Comparison of ENCODE assay signal across 8 mouse cellular contexts in the genomic region with DNA sequence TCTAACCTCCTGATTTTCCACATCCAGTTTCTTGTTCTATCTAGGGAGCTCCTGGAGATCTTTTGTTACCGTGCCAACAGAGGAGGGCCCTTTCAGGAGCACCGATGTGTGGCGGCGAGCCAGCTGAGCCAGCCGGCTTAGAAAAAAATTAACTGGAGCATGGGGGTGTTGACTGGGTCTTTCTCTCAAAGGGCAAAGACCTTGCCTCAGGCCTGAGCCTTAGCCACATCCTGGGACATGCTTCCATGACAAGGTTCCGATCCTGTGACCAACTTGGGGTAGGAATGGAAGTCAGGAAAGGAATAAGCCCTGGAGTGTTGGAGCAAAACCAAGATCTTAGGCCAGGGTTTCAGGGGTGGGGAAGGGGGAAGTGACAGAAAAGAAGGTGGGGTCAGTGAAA. TPM values are rescaled to one million over a fixed set of nuclear protein-coding genes. Genes with fewer than 3 reads are reported as not detected.
A peak's percentile ranks its signal among the peaks of the same experiment; 100 is the strongest.
DNase-seq lines count a peak whose midpoint lies in the region; ATAC-seq and TF ChIP-seq lines count a peak whose summit lies in the region.

No protein-coding gene starts in this region.

- no peaks in the 10 kb centered on the region for H3K9me3 ChIP-seq in embryonic facial prominence, embryonic 11.5 days (replicated peaks; ENCODE audit: control insufficient read depth, low read length)
- H3K9me3 ChIP-seq in intestine, postnatal 0 days (ENCODE audit: control insufficient read depth) = no peaks in the 10 kb centered on the region
- no peaks in the 10 kb centered on the region for H3K9me3 ChIP-seq in midbrain, embryonic 14.5 days (ENCODE audit: control insufficient read depth, low read length)

- no peak overlapping the region for H3K4me2 ChIP-seq in embryonic facial prominence, embryonic 11.5 days (ENCODE audit: low read depth, low read length)
- H3K4me2 ChIP-seq in intestine, postnatal 0 days (replicated peaks; ENCODE audit: low read depth) = 0 out of 2 replicates have a peak overlapping the region, but pooled peaks have one; percentile 9
- H3K4me2 ChIP-seq in midbrain, embryonic 14.5 days (ENCODE audit: low read length) = peak overlapping the region; percentile 66

- WGBS in embryonic facial prominence, embryonic 11.5 days = 11% methylated on average over 6 of the region's 6 CpGs
- 21% methylated on average over 6 of the region's 6 CpGs for WGBS in intestine, postnatal 0 days
- WGBS in midbrain, embryonic 14.5 days = 4% methylated on average over 6 of the region's 6 CpGs

- H3K4me1 ChIP-seq in embryonic facial prominence, embryonic 11.5 days (ENCODE audit: control insufficient read depth, insufficient read depth, low read length) = no peaks in the 10 kb centered on the region; the same call in 1 of the 2 replicates
- peaks cover 9% of the 10 kb centered on the region; the same call in 1 of the 2 replicates for H3K4me1 ChIP-seq in intestine, postnatal 0 days (replicated peaks; ENCODE audit: control insufficient read depth, insufficient read depth, low read length)
- peaks cover 56% of the 10 kb centered on the region for H3K4me1 ChIP-seq in midbrain, embryonic 14.5 days (ENCODE audit: control insufficient read depth, insufficient read depth, low read length)

- peak; percentile 24 for DNase-seq in layer of hippocampus, adult 9-11 months
- DNase-seq in layer of hippocampus, adult 11-12 months (ENCODE audit: low spot score) = no peak
- DNase-seq in embryonic facial prominence, embryonic 11.5 days (ENCODE audit: low spot score) = peak; percentile 39
- DNase-seq in midbrain, embryonic 14.5 days = peak; percentile 84
- DNase-seq in lung, adult 18-20 months = no peak
- no peak for DNase-seq in adrenal gland, adult (ENCODE audit: inconsistent age in 2 of 2, low spot score in 1 of 2)
- no peak for DNase-seq in T-cell, adult 2 months (ENCODE audit: low spot score)

- H3K27ac ChIP-seq in embryonic facial prominence, embryonic 11.5 days (replicated peaks; ENCODE audit: low read depth, low read length) = no peak overlapping the region
- H3K27ac ChIP-seq in intestine, postnatal 0 days (ENCODE audit: low read depth, low read length) = no peak overlapping the region
- H3K27ac ChIP-seq in midbrain, embryonic 14.5 days (replicated peaks; ENCODE audit: low read depth, low read length) = peak overlapping the region; percentile 65

- no peaks in the 10 kb centered on the region; the same call in 1 of the 2 replicates for H3K36me3 ChIP-seq in embryonic facial prominence, embryonic 11.5 days (replicated peaks; ENCODE audit: control insufficient read depth, insufficient read depth, low read depth, low read length)
- H3K36me3 ChIP-seq in intestine, postnatal 0 days (ENCODE audit: control insufficient read depth, insufficient read depth) = no peaks in the 10 kb centered on the region
- H3K36me3 ChIP-seq in midbrain, embryonic 14.5 days (ENCODE audit: control insufficient read depth, insufficient read depth, low read length) = no peaks in the 10 kb centered on the region

- no peaks in the 10 kb centered on the region for H3K27me3 ChIP-seq in embryonic facial prominence, embryonic 11.5 days (ENCODE audit: control insufficient read depth, insufficient read depth, low read length)
- no peaks in the 10 kb centered on the region for H3K27me3 ChIP-seq in intestine, postnatal 0 days (replicated peaks; ENCODE audit: control insufficient read depth, insufficient read depth, low read length)
- H3K27me3 ChIP-seq in midbrain, embryonic 14.5 days (ENCODE audit: control insufficient read depth, insufficient read depth, low read length) = no peaks in the 10 kb centered on the region

- no peak for ATAC-seq in embryonic facial prominence, embryonic 11.5 days (replicated peaks; ENCODE audit: insufficient number of reproducible peaks, low FRiP score, low TSS enrichment, low read depth)
- no peak for ATAC-seq in intestine, postnatal 0 days
- no peak for ATAC-seq in midbrain, embryonic 14.5 days (ENCODE audit: low FRiP score, low TSS enrichment)

- no peak overlapping the region for H3K9ac ChIP-seq in embryonic facial prominence, embryonic 11.5 days (replicated peaks; ENCODE audit: low read length)
- no peak overlapping the region for H3K9ac ChIP-seq in intestine, postnatal 0 days (ENCODE audit: low read depth, low read length)
- H3K9ac ChIP-seq in midbrain, embryonic 14.5 days (replicated peaks; ENCODE audit: low read length) = no peak overlapping the region

- no peak overlapping the region for H3K4me3 ChIP-seq in embryonic facial prominence, embryonic 11.5 days (ENCODE audit: low read depth, low read length)
- H3K4me3 ChIP-seq in intestine, postnatal 0 days (ENCODE audit: low read depth, low read length) = no peak overlapping the region
- peak overlapping the region; percentile 62; the same call in 1 of the 2 replicates for H3K4me3 ChIP-seq in midbrain, embryonic 14.5 days (replicated peaks; ENCODE audit: low read depth, low read length)

- no peak for TF ChIP-seq CTCF in intestine, postnatal 0 days (IDR thresholded peaks at IDR 0.05; ENCODE audit: low read depth)

RNA-seq across cellular contexts. Expression of a gene that starts 2.9 kb away (rescaled TPM):
- 39.7 TPM in 2 replicates for polyA plus RNA-seq in embryonic facial prominence, embryonic 11.5 days (2014; fragmentation: Nextera tagmentation; extraction: Ambion mirVana)
- polyA plus RNA-seq in intestine, postnatal 0 days (2015; fragmentation: Nextera tagmentation; extraction: Ambion mirVana) = 23.4 and 25.0 TPM in 2 replicates
- polyA plus RNA-seq in midbrain, embryonic 14.5 days (2014; fragmentation: Nextera tagmentation; extraction: Ambion mirVana) = 33.9 and 38.5 TPM in 2 replicates

Comparison
In these comparisons a context has a peak if more than half of its experiments do, and no peak if none do; other contexts are left out.
1. DNase-seq: peak in layer of hippocampus, adult 9-11 months (single experiment), embryonic facial prominence, embryonic 11.5 days (single experiment) and midbrain, embryonic 14.5 days (single experiment); none in layer of hippocampus, adult 11-12 months (single experiment), lung, adult 18-20 months (0 of 2), adrenal gland, adult (0 of 2) and T-cell, adult 2 months (single experiment).